Mouse (Mus musculus) lung, embryonic 16.5 days (tissue): Measurements from ENCODE around the gene Abtb2. TPM values are rescaled to one million over a fixed set of nuclear protein-coding genes. Genes with fewer than 3 reads are reported as not detected.

Experiments
- ATAC-seq: fragments of 200-750 bp; cut with Nextera tagmentation; 2 replicates; pipeline ENCODE4 v1.8.0; 2017; ENCODE audit warnings: low read depth, mild to moderate bottlenecking, moderate library complexity
- H3K27ac ChIP-seq: fragments of 300-500 bp; sonication (generic); 2 replicates; pipeline ENCODE4 v1.5.1; 2014; ENCODE audit warnings: mild to moderate bottlenecking, control low read depth, low read length
- H3K27me3 ChIP-seq: fragments of 300-500 bp; sonication (generic); 2 replicates; pipeline ENCODE4 v1.6.1; 2014; ENCODE audit warnings: low read depth, low read length, mixed read lengths; ENCODE audit not compliant: control insufficient read depth, insufficient read depth
- H3K36me3 ChIP-seq: fragments of 300-500 bp; sonication (generic); 2 replicates; pipeline ENCODE4 v1.6.1; 2014; ENCODE audit warnings: low read length; ENCODE audit not compliant: control insufficient read depth, insufficient read depth
- H3K4me1 ChIP-seq: fragments of 300-500 bp; sonication (generic); replicated peaks from 2 replicates; pipeline ENCODE4 v1.6.1; 2014; ENCODE audit warnings: low read length, mixed read lengths; ENCODE audit not compliant: control insufficient read depth, insufficient read depth
- H3K4me2 ChIP-seq: fragments of 300-500 bp; sonication (generic); 2 replicates; pipeline ENCODE4 v1.6.1; 2014; ENCODE audit warnings: low read depth, low read length, control low read depth
- H3K4me3 ChIP-seq: fragments of 300-500 bp; sonication (generic); 2 replicates; pipeline ENCODE4 v1.5.1; 2014; ENCODE audit warnings: mild to moderate bottlenecking, low read length, control low read depth
- H3K9ac ChIP-seq: fragments of 300-500 bp; sonication (generic); 2 replicates; pipeline ENCODE4 v1.6.1; 2014; ENCODE audit warnings: low read length, control low read depth
- H3K9me3 ChIP-seq: fragments of 300-500 bp; sonication (generic); 2 replicates; pipeline ENCODE4 v1.6.1; 2016; ENCODE audit warnings: low read length; ENCODE audit not compliant: control insufficient read depth
- WGBS: fragments of 180-500 bp; shearing (Covaris S2); extraction: QIAGEN DNeasy Blood & Tissue Kit; methylation state at CpG from one replicate; pipeline ENCODE4 v1.1.7; 2014; 5-methylcytosine and 5-hydroxymethylcytosine counted together
- polyA plus RNA-seq: library from polyadenylated mRNA; unstranded; fragments of >200 nt; fragmentation: Nextera tagmentation; extraction: Ambion mirVana; gene quantifications from 2 replicates; pipeline ENCODE4 v1.2.1, GENCODE M21; 2015

The Abtb2 gene
- polyA plus RNA-seq, 1 experiment from 2014 or later = 7.7 TPM

DNA sequence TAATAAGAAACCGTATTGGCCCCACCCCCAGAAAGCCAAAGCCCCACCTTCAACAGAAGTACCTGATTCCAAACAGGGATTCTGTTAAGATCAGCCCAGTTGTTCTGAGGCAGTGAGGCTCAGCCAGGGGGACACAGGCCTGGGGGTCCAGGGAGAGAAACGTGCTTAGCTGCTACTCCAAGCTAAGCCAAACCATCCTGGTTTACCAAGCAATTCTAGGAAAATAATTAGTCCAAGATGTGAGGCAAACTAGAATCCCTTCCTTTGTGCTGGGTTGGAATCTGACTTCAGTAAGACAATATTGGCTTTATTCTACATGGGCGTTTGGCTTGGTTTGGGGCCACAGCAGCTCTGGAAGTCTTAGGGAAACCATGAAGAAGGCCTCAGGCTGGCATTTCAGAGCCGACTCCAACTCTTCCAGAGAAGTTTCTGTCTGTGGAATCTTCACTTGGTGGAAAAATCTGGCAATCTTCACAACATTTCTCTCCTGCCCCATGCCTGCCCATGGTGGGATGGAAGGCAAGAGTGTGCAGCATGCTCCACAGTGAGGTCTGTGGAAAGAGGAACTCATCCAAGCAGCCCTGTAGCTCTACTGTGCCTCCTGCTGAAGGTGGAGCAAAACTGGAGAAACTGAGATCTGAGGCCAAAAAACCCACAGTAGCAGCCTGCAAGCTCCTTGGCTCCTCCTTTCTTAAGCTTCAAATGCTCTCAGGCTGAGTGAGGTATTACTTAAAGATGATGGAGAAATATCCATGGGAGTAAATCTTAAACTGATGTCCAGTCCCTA, 128.9 kb downstream of the Abtb2 start:
- Histone ChIP-seq H3K4me2 (no peak overlapping the region), H3K4me1 (peaks cover 8% of the 10 kb centered on the region), H3K9ac (no peak overlapping the region), H3K4me3 (no peak overlapping the region), H3K9me3 (no peaks in the 10 kb centered on the region), H3K27ac (no peak overlapping the region), H3K27me3 (no peaks in the 10 kb centered on the region), H3K36me3 (no peaks in the 10 kb centered on the region)
- 84% methylated on average over 4 of the region's 4 CpGs for WGBS
- no peak for ATAC-seq

DNA sequence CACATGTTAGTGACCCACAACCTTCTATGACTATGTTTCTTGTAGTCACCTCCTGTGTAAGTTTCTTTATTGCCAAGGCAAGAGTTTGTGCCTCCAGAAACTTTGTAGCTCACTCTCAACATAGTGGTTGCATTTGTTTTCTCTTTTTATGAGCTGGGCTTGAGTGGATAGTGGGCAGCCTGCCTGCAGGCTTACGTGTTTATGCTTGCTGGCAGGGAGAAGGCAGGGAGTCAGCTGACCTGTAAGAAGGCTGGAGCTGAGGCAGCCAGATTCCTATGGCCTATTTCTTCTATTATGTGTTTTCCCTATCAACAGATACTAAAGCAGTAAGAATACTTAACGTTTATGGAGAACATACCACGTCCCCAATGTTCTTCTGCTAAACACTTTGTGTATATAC, 130.1 kb downstream of the Abtb2 start:
- Histone ChIP-seq H3K4me3 (no peak overlapping the region), H3K9ac (no peak overlapping the region), H3K36me3 (no peaks in the 10 kb centered on the region), H3K4me1 (no peaks in the 10 kb centered on the region; the same call in 1 of the 2 replicates), H3K9me3 (no peaks in the 10 kb centered on the region), H3K27me3 (no peaks in the 10 kb centered on the region), H3K27ac (no peak overlapping the region), H3K4me2 (no peak overlapping the region)
- peak; percentile 80 for ATAC-seq
- WGBS = 57% methylated on average over 3 of the region's 3 CpGs

DNA sequence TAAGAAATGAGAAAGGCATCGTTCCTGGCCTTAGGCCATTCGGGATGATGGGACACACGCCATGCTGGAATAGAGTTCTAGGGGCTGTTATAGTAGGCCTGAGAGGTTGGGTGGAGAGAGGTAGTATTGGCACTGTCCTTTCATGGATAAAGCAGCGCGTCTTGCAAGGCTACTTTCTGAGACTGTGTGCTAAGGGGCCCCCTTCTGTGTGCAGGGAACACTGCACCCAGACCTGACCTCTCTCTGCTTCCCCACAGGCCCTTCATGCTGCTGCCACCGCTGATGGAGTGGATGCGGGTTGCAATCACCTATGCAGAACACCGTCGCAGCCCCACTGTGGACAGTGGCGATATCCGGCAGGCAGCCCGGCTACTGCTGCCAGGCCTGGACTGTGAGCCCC, 134.4 kb downstream of the Abtb2 start:
- Histone ChIP-seq H3K9ac (no peak overlapping the region), H3K27me3 (no peaks in the 10 kb centered on the region), H3K4me3 (no peak overlapping the region), H3K4me1 (no peaks in the 10 kb centered on the region), H3K27ac (no peak overlapping the region), H3K4me2 (no peak overlapping the region), H3K36me3 (no peaks in the 10 kb centered on the region), H3K9me3 (no peaks in the 10 kb centered on the region)
- ATAC-seq = no peak
- WGBS = 85% methylated on average over 12 of the region's 12 CpGs

- peaks cover 10% of the 10 kb centered on the region for H3K4me1 ChIP-seq
- H3K27ac ChIP-seq = no peak overlapping the region
- 69% methylated on average over 10 of the region's 10 CpGs for WGBS
- no peak overlapping the region for H3K4me3 ChIP-seq
- ATAC-seq = no peak
- H3K9ac ChIP-seq = no peak overlapping the region
- H3K36me3 ChIP-seq = peaks cover 6% of the 10 kb centered on the region
- H3K9me3 ChIP-seq = no peaks in the 10 kb centered on the region
- peaks cover 3% of the 10 kb centered on the region; the same call in 1 of the 2 replicates for H3K27me3 ChIP-seq
- H3K4me2 ChIP-seq = no peak overlapping the region
Observed at GRCm38 (mm10) chr2:103703336-103703735, 137.2 kb downstream of the Abtb2 start.

DNA sequence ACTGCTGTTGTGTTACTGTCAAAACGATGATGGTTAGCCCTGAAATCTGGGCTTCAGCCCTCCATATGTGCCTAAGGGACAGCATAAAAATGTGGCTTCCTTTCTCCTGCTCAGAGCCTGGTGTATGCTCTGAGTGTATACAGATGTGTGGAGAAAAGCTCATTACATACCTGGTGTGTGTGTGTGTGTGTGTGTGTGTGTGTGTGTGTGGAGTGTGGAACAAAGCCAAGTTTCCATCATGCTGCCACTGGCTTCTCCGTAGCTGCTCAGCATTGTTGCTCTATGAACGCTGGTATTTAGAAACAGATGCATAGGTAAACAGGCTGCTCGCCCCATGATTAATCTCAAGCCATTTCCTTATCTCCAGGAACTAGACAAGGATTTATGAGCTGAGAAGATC, 137.8 kb downstream of the Abtb2 start:
- ATAC-seq = no peak
- WGBS = 52% methylated on average over 4 of the region's 4 CpGs
- no peak overlapping the region for H3K27ac ChIP-seq

DNA sequence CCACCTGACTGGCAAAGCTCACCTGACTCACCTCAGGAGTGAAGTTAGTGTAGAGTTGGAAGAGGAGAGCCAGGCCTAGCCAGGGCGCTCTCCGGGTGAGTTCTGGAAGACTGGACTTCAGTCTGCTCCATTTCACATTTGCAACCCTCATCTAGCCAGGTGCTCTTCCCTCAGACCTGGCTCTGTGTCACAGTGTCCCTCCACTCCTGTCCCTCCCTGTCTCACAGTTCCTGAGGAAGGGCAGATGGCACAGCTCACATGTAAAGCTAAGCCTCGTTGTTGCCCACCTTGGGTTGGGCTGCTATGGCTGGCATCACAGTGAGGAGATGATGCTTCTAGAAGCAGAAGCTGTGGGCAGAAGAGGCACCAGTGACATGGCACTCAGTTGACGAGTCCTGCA, 139.7 kb downstream of the Abtb2 start:
- H3K4me2 ChIP-seq = no peak overlapping the region

More for the DNA sequence above, 137.8 kb downstream of the Abtb2 start:
- H3K4me2 ChIP-seq = no peak overlapping the region
- H3K4me1 ChIP-seq = peaks cover 10% of the 10 kb centered on the region
- peaks cover 6% of the 10 kb centered on the region for H3K36me3 ChIP-seq
- H3K4me3 ChIP-seq = no peak overlapping the region
- peaks cover 3% of the 10 kb centered on the region; the same call in 1 of the 2 replicates for H3K27me3 ChIP-seq
- no peak overlapping the region for H3K9ac ChIP-seq
- H3K9me3 ChIP-seq = no peaks in the 10 kb centered on the region

GRCm38 (mm10) chr2:103706226-103706625, 140.1 kb downstream of the Abtb2 start:
- Histone ChIP-seq H3K27ac (no peak overlapping the region), H3K4me2 (no peak overlapping the region), H3K9ac (no peak overlapping the region), H3K27me3 (peaks cover 3% of the 10 kb centered on the region; the same call in 1 of the 2 replicates), H3K4me3 (no peak overlapping the region), H3K36me3 (peaks cover 6% of the 10 kb centered on the region), H3K9me3 (no peaks in the 10 kb centered on the region), H3K4me1 (peaks cover 19% of the 10 kb centered on the region)
- ATAC-seq = peak; percentile 56
- 33% methylated on average over 11 of the region's 11 CpGs for WGBS

More for the DNA sequence above, 139.7 kb downstream of the Abtb2 start:
- no peak overlapping the region for H3K9ac ChIP-seq
- 81% methylated on average over 4 of the region's 4 CpGs for WGBS
- peaks cover 6% of the 10 kb centered on the region for H3K36me3 ChIP-seq
- H3K27me3 ChIP-seq = peaks cover 3% of the 10 kb centered on the region; the same call in 1 of the 2 replicates
- no peak overlapping the region for H3K27ac ChIP-seq
- H3K4me3 ChIP-seq = no peak overlapping the region
- peaks cover 16% of the 10 kb centered on the region for H3K4me1 ChIP-seq
- H3K9me3 ChIP-seq = no peaks in the 10 kb centered on the region
- no peak for ATAC-seq

DNA sequence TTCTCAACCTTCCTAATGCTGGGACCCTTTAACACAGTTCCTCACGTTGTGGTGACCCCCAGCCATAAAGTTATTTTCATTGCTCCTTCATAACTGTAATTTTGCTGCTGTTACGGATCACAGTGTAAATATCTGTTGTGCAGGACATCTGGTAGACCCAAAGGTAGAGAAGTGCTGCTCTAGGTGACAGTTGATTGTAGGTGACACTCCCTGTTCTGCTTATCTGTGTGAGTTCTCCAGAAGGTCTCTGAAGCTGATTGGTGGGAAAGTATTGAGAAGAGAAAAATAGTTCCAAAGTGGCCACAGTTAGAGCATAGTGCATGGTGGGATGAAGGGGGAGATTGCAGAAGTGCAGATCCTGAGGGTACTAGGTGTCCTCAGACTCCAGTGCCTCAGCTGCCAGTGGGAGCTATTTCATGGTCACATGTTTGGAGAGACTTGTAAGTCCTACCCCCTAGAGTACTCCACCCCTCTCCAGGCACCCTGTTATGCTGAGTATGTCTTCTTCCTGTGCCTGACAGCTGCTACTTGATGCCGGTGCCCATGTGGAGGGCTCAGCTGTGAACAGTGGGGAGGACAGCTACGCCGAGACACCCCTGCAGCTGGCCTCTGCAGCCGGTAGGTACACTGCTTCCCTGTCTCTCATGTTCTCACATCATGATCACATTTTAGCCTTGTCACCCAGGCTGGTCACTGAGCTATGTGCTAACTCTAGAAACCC, 141.1 kb downstream of the Abtb2 start:
- Histone ChIP-seq H3K4me2 (no peak overlapping the region), H3K4me1 (peaks cover 20% of the 10 kb centered on the region), H3K9me3 (no peaks in the 10 kb centered on the region), H3K27ac (no peak overlapping the region), H3K4me3 (no peak overlapping the region), H3K9ac (no peak overlapping the region), H3K36me3 (peaks cover 6% of the 10 kb centered on the region), H3K27me3 (peaks cover 3% of the 10 kb centered on the region; the same call in 1 of the 2 replicates)
- 66% methylated on average over 6 of the region's 6 CpGs for WGBS
- ATAC-seq = no peak

GRCm38 (mm10) chr2:103710849-103711248, 144.7 kb downstream of the Abtb2 start:
- Histone ChIP-seq H3K9me3 (no peaks in the 10 kb centered on the region), H3K4me3 (no peak overlapping the region), H3K9ac (no peak overlapping the region), H3K4me1 (peaks cover 18% of the 10 kb centered on the region), H3K27me3 (peaks cover 3% of the 10 kb centered on the region; the same call in 1 of the 2 replicates), H3K4me2 (no peak overlapping the region), H3K36me3 (peaks cover 6% of the 10 kb centered on the region), H3K27ac (no peak overlapping the region)
- 56% methylated on average over 7 of the region's 7 CpGs for WGBS
- ATAC-seq = peak; percentile 93
